Mouse (Mus musculus) midbrain, embryonic 15.5 days (tissue): ENCODE results near the gene Fars2. TPM values are rescaled to one million over a fixed set of nuclear protein-coding genes. Genes with fewer than 3 reads are reported as not detected.
"Not testable (repeated sequence)": the region's sequence is repeated elsewhere in the genome, so short reads cannot be mapped to it uniquely, and the experiment has no call there.

Experiments used
- ATAC-seq: fragments of 200-750 bp; cut with Nextera tagmentation; replicated peaks from 2 replicates; pipeline ENCODE4 v1.8.0; 2017; ENCODE audit warnings: moderate TSS enrichment
- H3K27ac ChIP-seq: fragments of 300-500 bp; sonication (generic); 2 replicates; pipeline ENCODE4 v1.5.1; 2015; ENCODE audit warnings: mild to moderate bottlenecking, inconsistent platforms
- H3K27me3 ChIP-seq: fragments of 300-500 bp; sonication (generic); replicated peaks from 2 replicates; pipeline ENCODE4 v1.6.1; 2015; ENCODE audit warnings: inconsistent platforms
- H3K36me3 ChIP-seq: fragments of 300-500 bp; sonication (generic); replicated peaks from 2 replicates; pipeline ENCODE4 v1.6.1; 2015; ENCODE audit warnings: inconsistent platforms
- H3K4me1 ChIP-seq: fragments of 300-500 bp; sonication (generic); 2 replicates; pipeline ENCODE4 v1.6.1; 2015; ENCODE audit warnings: inconsistent platforms
- H3K4me2 ChIP-seq: fragments of 300-500 bp; sonication (generic); 2 replicates; pipeline ENCODE4 v1.6.1; 2015; ENCODE audit warnings: inconsistent platforms, mild to moderate bottlenecking, moderate library complexity
- H3K4me3 ChIP-seq: fragments of 300-500 bp; sonication (generic); 2 replicates; pipeline ENCODE4 v1.5.1; 2015; ENCODE audit warnings: mild to moderate bottlenecking, inconsistent platforms
- H3K9ac ChIP-seq: fragments of 300-500 bp; sonication (generic); 2 replicates; pipeline ENCODE4 v1.6.1; 2015; ENCODE audit warnings: mild to moderate bottlenecking, inconsistent platforms
- H3K9me3 ChIP-seq: fragments of 300-500 bp; sonication (generic); 2 replicates; pipeline ENCODE4 v1.6.1; 2016; ENCODE audit warnings: inconsistent platforms
- WGBS: fragments of 180-500 bp; shearing (Covaris S2); methylation state at CpG from one replicate; pipeline ENCODE4 v1.1.7; 2015; ENCODE audit warnings: mixed read lengths; 5-methylcytosine and 5-hydroxymethylcytosine counted together
- polyA plus RNA-seq: library from polyadenylated mRNA; unstranded; fragments of >200 nt; fragmentation: Nextera tagmentation; extraction: Ambion mirVana; gene quantifications from 2 replicates; pipeline ENCODE4 v1.2.1, GENCODE M21; 2015

Gene Fars2
- polyA plus RNA-seq, 1 experiment from 2014 or later: 24.2 TPM

- WGBS: 88% methylated on average over 17 of the region's 17 CpGs
- peaks cover 15% of the 10 kb centered on the region for H3K4me1 ChIP-seq
- H3K9ac ChIP-seq: not testable (repeated sequence)
Measured at GRCm38 (mm10) chr13:36425824-36426705, 308.9 kb downstream of the Fars2 start.

GRCm38 (mm10) chr13:36429500-36430189 is 312.4 kb downstream of the Fars2 start:
- Histone ChIP-seq H3K27ac (peak overlapping the region; percentile 18; the same call in 1 of the 2 replicates), H3K4me3 (no peak overlapping the region), H3K4me1 (peaks cover 15% of the 10 kb centered on the region), H3K36me3 (no peaks in the 10 kb centered on the region), H3K27me3 (no peaks in the 10 kb centered on the region), H3K4me2 (no peak overlapping the region), H3K9me3 (no peaks in the 10 kb centered on the region), H3K9ac (no peak overlapping the region)
- ATAC-seq: peak; percentile 60
- 65% methylated on average over 7 of the region's 7 CpGs for WGBS

More at GRCm38 (mm10) chr13:36425824-36426705, 308.9 kb downstream of the Fars2 start:
- H3K36me3 ChIP-seq, H3K4me3 ChIP-seq, H3K27me3 ChIP-seq, H3K4me2 ChIP-seq, ATAC-seq, H3K27ac ChIP-seq, H3K9me3 ChIP-seq: not testable (repeated sequence)

DNA sequence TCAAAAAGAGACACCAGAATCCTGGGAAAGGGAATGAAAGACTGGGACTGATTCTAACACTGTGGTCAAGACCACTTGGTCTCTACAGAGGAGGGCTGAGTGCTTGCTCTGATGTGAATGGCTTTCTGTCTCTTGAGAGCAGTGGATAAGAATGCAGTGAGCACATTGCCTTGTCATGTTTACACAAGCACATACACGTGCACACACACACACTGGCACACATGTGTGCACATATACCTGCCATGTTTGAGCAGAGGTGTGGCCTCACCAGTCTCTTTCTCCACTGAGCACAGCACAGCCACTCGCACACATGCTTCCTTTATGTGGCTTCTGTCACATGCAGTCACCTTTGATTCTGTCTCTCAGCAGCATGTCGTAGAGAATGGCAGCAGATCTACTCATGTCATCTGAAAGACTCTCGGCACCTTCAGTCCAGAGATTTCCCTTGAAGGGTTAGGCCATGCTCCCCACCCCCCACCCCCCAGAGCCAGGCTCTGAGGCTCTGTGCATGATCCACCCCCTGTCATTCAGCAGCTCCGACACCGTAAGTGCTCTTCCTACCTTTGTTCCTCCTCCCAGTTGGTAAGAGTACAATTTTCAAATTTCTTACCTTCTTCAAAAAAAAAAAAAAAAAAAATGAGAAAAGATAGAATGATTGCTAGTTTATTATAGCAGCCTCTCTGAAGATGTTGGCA is 313.4 kb downstream of the Fars2 start:
- H3K4me2 ChIP-seq: no peak overlapping the region
- no peaks in the 10 kb centered on the region for H3K27me3 ChIP-seq
- no peak overlapping the region for H3K9ac ChIP-seq
- H3K4me3 ChIP-seq: no peak overlapping the region
- H3K36me3 ChIP-seq: no peaks in the 10 kb centered on the region
- 52% methylated on average over 6 of the region's 6 CpGs for WGBS
- ATAC-seq: peak; percentile 60
- peaks cover 15% of the 10 kb centered on the region for H3K4me1 ChIP-seq
- H3K9me3 ChIP-seq: no peaks in the 10 kb centered on the region
- peak overlapping the region; percentile 18; the same call in 1 of the 2 replicates for H3K27ac ChIP-seq

- 86% methylated on average over 8 of the region's 8 CpGs for WGBS
- Histone ChIP-seq H3K9me3 (no peaks in the 10 kb centered on the region), H3K4me3 (no peak overlapping the region), H3K27me3 (no peaks in the 10 kb centered on the region), H3K27ac (no peak overlapping the region), H3K9ac (no peak overlapping the region), H3K4me2 (no peak overlapping the region), H3K4me1 (peaks cover 15% of the 10 kb centered on the region), H3K36me3 (no peaks in the 10 kb centered on the region)
- no peak for ATAC-seq
Measured at GRCm38 (mm10) chr13:36431974-36432518, 314.8 kb downstream of the Fars2 start.

DNA sequence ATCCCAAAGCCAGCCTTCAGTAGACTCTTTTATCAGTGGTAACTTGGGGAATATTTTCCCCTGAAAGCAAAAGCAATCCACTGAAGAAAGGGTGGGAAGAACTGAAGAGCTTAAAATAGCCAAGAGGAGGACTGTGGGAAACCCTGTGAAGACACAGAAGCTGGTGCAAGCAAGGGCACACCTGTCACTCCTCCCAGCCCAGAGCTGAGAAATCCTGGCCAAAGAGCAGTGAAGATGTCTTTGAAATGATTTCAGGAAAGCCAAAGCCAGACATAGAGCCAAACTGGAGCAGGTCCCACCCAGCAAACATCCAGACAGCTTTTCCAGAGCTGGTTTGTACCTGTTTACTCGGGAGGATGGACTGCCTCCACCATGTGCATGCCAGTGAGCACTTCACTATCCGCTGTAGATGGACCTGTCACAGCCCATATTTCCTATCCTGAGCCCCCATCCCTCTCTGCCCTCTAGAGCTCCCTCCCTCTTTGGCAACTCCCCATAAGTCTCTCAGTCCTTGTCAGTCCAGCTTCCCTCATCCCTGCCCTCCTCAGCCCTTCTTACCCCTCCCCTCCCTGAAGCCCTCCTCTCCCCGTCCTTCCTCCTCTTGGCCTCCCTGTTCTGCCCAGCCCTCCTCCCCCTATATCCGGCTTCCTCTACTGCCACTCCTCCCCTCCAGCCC is 327.7 kb downstream of the Fars2 start:
- H3K27me3 ChIP-seq: no peaks in the 10 kb centered on the region
- no peak overlapping the region for H3K4me3 ChIP-seq
- ATAC-seq: 0 out of 2 replicates have a peak, but pooled peaks have one; percentile 35
- 0 out of 2 replicates have a peak, but pooled peaks cover 4% of the 10 kb centered on the region for H3K4me1 ChIP-seq
- H3K4me2 ChIP-seq: no peak overlapping the region
- 64% methylated on average over 4 of the region's 4 CpGs for WGBS
- H3K36me3 ChIP-seq: no peaks in the 10 kb centered on the region
- H3K27ac ChIP-seq: no peak overlapping the region
- H3K9me3 ChIP-seq: no peaks in the 10 kb centered on the region
- H3K9ac ChIP-seq: no peak overlapping the region

GRCm38 (mm10) chr13:36447947-36448346 is 330.7 kb downstream of the Fars2 start:
- Histone ChIP-seq H3K27ac (no peak overlapping the region), H3K4me3 (no peak overlapping the region), H3K9ac (no peak overlapping the region), H3K27me3 (no peaks in the 10 kb centered on the region), H3K4me1 (0 out of 2 replicates have a peak, but pooled peaks cover 4% of the 10 kb centered on the region), H3K9me3 (no peaks in the 10 kb centered on the region), H3K36me3 (no peaks in the 10 kb centered on the region), H3K4me2 (no peak overlapping the region)
- 51% methylated on average over 4 of the region's 4 CpGs for WGBS
- ATAC-seq: no peak

DNA sequence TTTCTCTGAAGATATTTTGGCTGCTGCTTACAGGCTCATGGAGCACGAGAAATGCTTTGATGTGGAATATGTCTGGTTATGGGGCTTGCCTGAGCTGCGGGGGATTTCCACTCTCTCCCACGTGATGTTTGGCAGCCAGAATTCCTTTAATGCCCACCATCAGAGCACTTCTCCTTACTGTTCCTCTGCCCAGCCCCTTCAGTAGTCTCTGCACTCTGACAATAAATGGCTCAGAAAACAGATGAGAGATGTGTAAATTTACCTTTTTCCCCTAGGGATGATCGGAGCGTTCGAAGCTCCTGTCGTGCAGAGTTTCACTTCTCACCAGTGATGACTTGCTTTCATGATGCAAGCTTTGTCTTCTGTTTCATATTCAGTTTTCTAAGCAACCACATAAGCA is 331.4 kb downstream of the Fars2 start:
- H3K4me1 ChIP-seq: 0 out of 2 replicates have a peak, but pooled peaks cover 4% of the 10 kb centered on the region
- WGBS: 61% methylated on average over 7 of the region's 7 CpGs
- 0 out of 2 replicates have a peak, but pooled peaks have one; percentile 43 for ATAC-seq
- H3K4me3 ChIP-seq: no peak overlapping the region
- H3K36me3 ChIP-seq: no peaks in the 10 kb centered on the region
- H3K4me2 ChIP-seq: no peak overlapping the region
- H3K27ac ChIP-seq: no peak overlapping the region
- H3K9ac ChIP-seq: no peak overlapping the region
- H3K27me3 ChIP-seq: no peaks in the 10 kb centered on the region
- no peaks in the 10 kb centered on the region for H3K9me3 ChIP-seq

DNA sequence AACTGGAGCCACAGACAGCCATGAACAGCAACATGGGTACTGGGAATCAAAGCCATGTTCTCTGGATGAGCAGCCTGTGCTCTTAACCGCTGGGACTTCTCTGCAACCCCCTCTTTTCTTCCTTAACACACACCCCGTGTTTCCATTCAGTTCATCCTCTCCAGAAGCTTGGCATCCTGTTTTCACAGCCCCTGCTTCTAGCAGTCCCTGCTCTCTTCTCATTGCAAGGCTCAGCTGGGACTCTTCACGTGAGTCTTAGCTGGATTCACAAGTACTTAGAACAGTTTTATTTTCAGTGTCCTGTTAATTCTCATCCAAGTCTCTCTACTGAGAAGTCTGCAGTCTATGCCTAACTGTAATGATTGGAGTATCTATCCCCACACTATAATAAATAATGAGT is 334.2 kb downstream of the Fars2 start:
- WGBS: 79% methylated on average over 3 of the region's 3 CpGs
- Histone ChIP-seq H3K36me3 (no peaks in the 10 kb centered on the region), H3K27me3 (no peaks in the 10 kb centered on the region), H3K9ac (no peak overlapping the region), H3K4me2 (no peak overlapping the region), H3K27ac (no peak overlapping the region), H3K9me3 (no peaks in the 10 kb centered on the region), H3K4me3 (no peak overlapping the region), H3K4me1 (0 out of 2 replicates have a peak, but pooled peaks cover 4% of the 10 kb centered on the region)
- ATAC-seq: no peak

DNA sequence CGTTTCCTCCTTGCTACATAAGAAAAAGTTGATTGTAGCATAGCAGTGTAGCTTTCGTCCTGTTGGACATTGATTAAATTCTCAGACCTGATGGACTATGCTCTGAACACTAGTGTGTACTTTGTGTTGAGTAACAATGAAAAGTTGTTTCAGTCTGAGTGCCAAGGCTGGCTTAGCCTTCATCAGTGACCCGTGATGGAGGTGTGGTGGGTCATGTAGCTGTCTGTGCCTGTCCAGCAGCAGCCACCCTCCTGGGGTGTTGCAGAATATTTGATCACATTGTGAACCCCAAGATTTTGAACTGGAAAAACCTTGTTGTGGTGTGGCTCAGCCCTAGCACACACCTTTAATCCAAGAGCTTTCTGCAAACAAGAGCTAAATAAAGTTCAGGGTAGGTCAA is 343.3 kb downstream of the Fars2 start:
- Histone ChIP-seq H3K4me2 (no peak overlapping the region), H3K27ac (no peak overlapping the region), H3K36me3 (no peaks in the 10 kb centered on the region), H3K4me1 (no peaks in the 10 kb centered on the region), H3K27me3 (no peaks in the 10 kb centered on the region), H3K9me3 (no peaks in the 10 kb centered on the region), H3K9ac (no peak overlapping the region), H3K4me3 (no peak overlapping the region)
- ATAC-seq: no peak
- 69% methylated on average over 3 of the region's 3 CpGs for WGBS

- H3K9ac ChIP-seq: no peak overlapping the region
- no peak overlapping the region for H3K27ac ChIP-seq
- no peak for ATAC-seq
- no peak overlapping the region for H3K4me2 ChIP-seq
- no peaks in the 10 kb centered on the region for H3K4me1 ChIP-seq
- H3K9me3 ChIP-seq: no peaks in the 10 kb centered on the region
- H3K36me3 ChIP-seq: no peaks in the 10 kb centered on the region
- no peak overlapping the region for H3K4me3 ChIP-seq
- no peaks in the 10 kb centered on the region for H3K27me3 ChIP-seq
Measured at GRCm38 (mm10) chr13:36463669-36464068, 346.5 kb downstream of the Fars2 start.

- not testable (repeated sequence) for H3K9ac ChIP-seq, H3K9me3 ChIP-seq, H3K4me1 ChIP-seq, H3K27ac ChIP-seq, H3K27me3 ChIP-seq, ATAC-seq, H3K36me3 ChIP-seq, H3K4me2 ChIP-seq, H3K4me3 ChIP-seq
- 94% methylated on average over 3 of the region's 3 CpGs for WGBS
Measured at GRCm38 (mm10) chr13:36466076-36466475, 348.9 kb downstream of the Fars2 start.
